ENCODE assay signal across 9 mouse cellular contexts in genomic region chr13:8847702-8848101, GRCm38 (mm10). TPM values are rescaled to one million over a fixed set of nuclear protein-coding genes. Genes with fewer than 3 reads are reported as not detected.
A peak's percentile ranks its signal among the peaks of the same experiment; 100 is the strongest.
DNase-seq lines count a peak whose midpoint lies in the region; ATAC-seq and TF ChIP-seq lines count a peak whose summit lies in the region.
"Had no signal": no experiment of that assay in that cellular context is flagged by ENCODE, and none has a peak within 500 bp of the region (broad histone marks: within the 10 kb centered on the region; RNA-seq: fewer than 3 reads in every experiment).

No protein-coding gene starts in this region.

- WGBS in kidney, postnatal 0 days: 44% methylated on average over 2 of the region's 2 CpGs
- 42% methylated on average over 2 of the region's 2 CpGs for WGBS in forebrain, embryonic 12.5 days
- 66% methylated on average over 2 of the region's 2 CpGs for WGBS in forebrain, embryonic 15.5 days

- no peak overlapping the region for H3K27ac ChIP-seq in kidney, postnatal 0 days
- no peak overlapping the region for H3K27ac ChIP-seq in forebrain, embryonic 12.5 days
- no peak overlapping the region for H3K27ac ChIP-seq in forebrain, embryonic 15.5 days (replicated peaks)
- H3K27ac ChIP-seq: heart, embryonic 13.5 days had no signal

- H3K4me2 ChIP-seq in kidney, postnatal 0 days (ENCODE audit: low read length): no peak overlapping the region
- H3K4me2 ChIP-seq in forebrain, embryonic 12.5 days: no peak overlapping the region
- no peak overlapping the region for H3K4me2 ChIP-seq in forebrain, embryonic 15.5 days (replicated peaks)
- H3K4me2 ChIP-seq: heart, embryonic 13.5 days had no signal

- H3K9ac ChIP-seq in kidney, postnatal 0 days (ENCODE audit: low read depth, low read length): no peak overlapping the region
- H3K9ac ChIP-seq in forebrain, embryonic 12.5 days: no peak overlapping the region
- H3K9ac ChIP-seq in forebrain, embryonic 15.5 days (replicated peaks): no peak overlapping the region
- H3K9ac ChIP-seq: heart, embryonic 13.5 days had no signal

- no peak for ATAC-seq in kidney, postnatal 0 days (replicated peaks; ENCODE audit: low FRiP score, low read depth)
- ATAC-seq in activated CD4-positive, CD25-positive, alpha-beta regulatory T cell, adult 4 months: peak; percentile 78
- no peak for ATAC-seq in forebrain, embryonic 12.5 days (ENCODE audit: low FRiP score)
- ATAC-seq in forebrain, embryonic 15.5 days (replicated peaks): no peak

- H3K4me3 ChIP-seq in kidney, postnatal 0 days (replicated peaks; ENCODE audit: low read depth, low read length): no peak overlapping the region
- H3K4me3 ChIP-seq in E14TG2a.4 (replicated peaks; ENCODE audit: low read length): no peak overlapping the region
- no peak overlapping the region for H3K4me3 ChIP-seq in forebrain, embryonic 12.5 days (replicated peaks)
- H3K4me3 ChIP-seq in forebrain, embryonic 15.5 days: no peak overlapping the region
- H3K4me3 ChIP-seq: heart, embryonic 13.5 days had no signal

- no peaks in the 10 kb centered on the region for H3K4me1 ChIP-seq in kidney, postnatal 0 days (replicated peaks; ENCODE audit: insufficient read depth, low read length)
- no peaks in the 10 kb centered on the region for H3K4me1 ChIP-seq in E14TG2a.4 (replicated peaks; ENCODE audit: low read depth, low read length)
- H3K4me1 ChIP-seq in forebrain, embryonic 12.5 days: no peaks in the 10 kb centered on the region
- H3K4me1 ChIP-seq in forebrain, embryonic 15.5 days: no peaks in the 10 kb centered on the region
- H3K4me1 ChIP-seq: heart, embryonic 13.5 days had no signal

- peaks cover 20% of the 10 kb centered on the region for H3K36me3 ChIP-seq in kidney, postnatal 0 days (ENCODE audit: insufficient read depth, low read length)
- H3K36me3 ChIP-seq in E14TG2a.4 (ENCODE audit: insufficient read depth, low read length): peaks cover 66% of the 10 kb centered on the region
- H3K36me3 ChIP-seq in forebrain, embryonic 12.5 days (replicated peaks): peaks cover 48% of the 10 kb centered on the region
- peaks cover 44% of the 10 kb centered on the region for H3K36me3 ChIP-seq in forebrain, embryonic 15.5 days

- DNase-seq in kidney, postnatal 0 days (ENCODE audit: low spot score): peak; percentile 53
- no peak for DNase-seq in kidney, adult 11 months
- DNase-seq in lung, postnatal 36 days: peak; percentile 62
- DNase-seq in gastrocnemius, adult 8-10 months (ENCODE audit: low spot score in 2 of 2): no peak

- H3K27me3 ChIP-seq in kidney, postnatal 0 days (ENCODE audit: insufficient read depth, low read length): no peaks in the 10 kb centered on the region
- no peaks in the 10 kb centered on the region for H3K27me3 ChIP-seq in E14TG2a.4 (ENCODE audit: insufficient read depth, low read length)
- no peaks in the 10 kb centered on the region for H3K27me3 ChIP-seq in forebrain, embryonic 12.5 days
- no peaks in the 10 kb centered on the region for H3K27me3 ChIP-seq in forebrain, embryonic 15.5 days
- H3K27me3 ChIP-seq: heart, embryonic 13.5 days had no signal

- TF ChIP-seq CTCF in kidney, postnatal 0 days (IDR thresholded peaks at IDR 0.05; ENCODE audit: low read depth): peak; percentile 73
- peak; percentile 74 for TF ChIP-seq CTCF in E14TG2a.4 (conservative IDR thresholded peaks at IDR 0.05; ENCODE audit: low read length)

- H3K9me3 ChIP-seq in kidney, postnatal 0 days (replicated peaks; ENCODE audit: low read length): no peaks in the 10 kb centered on the region
- no peaks in the 10 kb centered on the region for H3K9me3 ChIP-seq in E14TG2a.4 (ENCODE audit: low read length)
- H3K9me3 ChIP-seq in forebrain, embryonic 12.5 days: no peaks in the 10 kb centered on the region
- no peaks in the 10 kb centered on the region for H3K9me3 ChIP-seq in forebrain, embryonic 15.5 days
- H3K9me3 ChIP-seq: heart, embryonic 13.5 days had no signal

RNA-seq across cellular contexts. Expression of gene Wdr37, which starts 24.0 kb away (rescaled TPM):
- polyA plus RNA-seq in kidney, postnatal 0 days (2015; fragmentation: Nextera tagmentation; extraction: Ambion mirVana): 15.0 and 15.5 TPM in 2 replicates
- polyA plus RNA-seq in activated CD4-positive, CD25-positive, alpha-beta regulatory T cell, adult 4 months (2017; shearing (Covaris generic)): 10 to 100 TPM; 41.7 to 47.6 TPM
- total RNA-seq in gastrocnemius, adult 8-10 months (2022): 10 to 100 TPM; 27.4 to 33.8 (median 29.9) TPM
- 51.8 and 56.7 TPM in 2 replicates for polyA plus RNA-seq in forebrain, embryonic 12.5 days (2016; fragmentation: Nextera tagmentation; extraction: Ambion mirVana)
- polyA plus RNA-seq in forebrain, embryonic 15.5 days (2015; fragmentation: Nextera tagmentation; extraction: Ambion mirVana): 42.8 and 45.5 TPM in 2 replicates

RNA-seq across cellular contexts. Expression of gene Idi1, which starts 37.6 kb away (rescaled TPM):
- 46.9 and 47.1 TPM in 2 replicates for polyA plus RNA-seq in kidney, postnatal 0 days (2015; fragmentation: Nextera tagmentation; extraction: Ambion mirVana)
- polyA plus RNA-seq in activated CD4-positive, CD25-positive, alpha-beta regulatory T cell, adult 4 months (2017; shearing (Covaris generic)): 10 to 100 TPM; 37.8 to 53.1 TPM
- total RNA-seq in gastrocnemius, adult 8-10 months (2022): 1 to 10 TPM; 5.3 to 6.8 (median 5.6) TPM
- polyA plus RNA-seq in forebrain, embryonic 12.5 days (2016; fragmentation: Nextera tagmentation; extraction: Ambion mirVana): 143 and 153 TPM in 2 replicates
- polyA plus RNA-seq in forebrain, embryonic 15.5 days (2015; fragmentation: Nextera tagmentation; extraction: Ambion mirVana): 88.5 and 91.7 TPM in 2 replicates

Comparison
In these comparisons a context has a peak if more than half of its experiments do, and no peak if none do; other contexts are left out.
1. DNase-seq: peak in kidney, postnatal 0 days (single experiment) and lung, postnatal 36 days (single experiment); none in kidney, adult 11 months (single experiment) and gastrocnemius, adult 8-10 months (0 of 2).